Mouse (Mus musculus): ENCODE measurements at regions not wholly inside any gene's neighbourhood (a gene's known extent, or its start where the extent isn't known, plus 50 kb on each side); places are given as distances from the start of the nearest gene placed in this dataset.

GRCm38 (mm10) chr19:35263101-35263500, 340.9 kb downstream of the Kif20b start:
- no peak for DNase-seq (ENCODE audit: low read depth, low spot score)

GRCm38 (mm10) chr19:35278395-35278794, 356.2 kb downstream of the Kif20b start:
- DNase-seq (ENCODE audit: low read depth, low spot score), result no peak

GRCm38 (mm10) chr19:35282775-35283447, 360.8 kb downstream of the Kif20b start:
- DNase-seq (ENCODE audit: low read depth, low spot score), result no peak

GRCm38 (mm10) chr19:35298846-35299245, 376.7 kb downstream of the Kif20b start:
- DNase-seq (ENCODE audit: low read depth, low spot score), result no peak

DNA sequence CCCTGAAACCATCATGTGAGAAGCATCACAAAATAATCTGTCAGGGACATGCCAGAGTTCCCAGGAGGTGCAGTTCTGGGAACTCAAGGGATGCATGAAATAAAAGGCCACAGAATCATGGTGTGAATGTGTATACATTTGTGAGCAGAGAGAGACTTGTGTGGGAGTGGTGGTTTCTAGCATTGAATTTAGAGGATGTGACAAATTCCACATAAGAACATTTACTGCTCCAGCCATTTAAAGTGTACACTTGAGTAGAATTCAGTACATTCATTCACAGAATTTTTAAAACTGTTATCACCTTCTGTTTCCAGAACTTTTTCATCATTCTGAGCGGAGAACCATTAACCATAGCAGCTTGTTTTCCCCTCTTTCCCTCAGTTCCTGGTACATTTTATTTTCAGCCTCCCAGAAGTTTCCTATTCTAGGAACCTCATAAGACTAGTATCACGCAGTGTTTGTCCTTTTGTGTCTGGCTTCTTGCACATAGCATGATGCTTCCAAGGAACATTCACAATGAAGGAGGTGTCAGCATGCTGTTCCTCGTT, 380.6 kb downstream of the Kif20b start:
- DNase-seq (ENCODE audit: low read depth, low spot score), result no peak
